Mouse (Mus musculus) layer of hippocampus, postnatal 10 days (tissue): ENCODE measurements around the gene Arhgap27. TPM values are rescaled to one million over a fixed set of nuclear protein-coding genes. Genes with fewer than 3 reads are reported as not detected.
A peak's percentile ranks its signal among the peaks of the same experiment; 100 is the strongest.
"Not testable (repeated sequence)": the region's sequence is repeated elsewhere in the genome, so short reads cannot be mapped to it uniquely, and the experiment has no call there.

Experiments used
- DNase-seq, 2 experiments: peaks; one replicate each; pipeline ENCODE4 v3.0.0; 2021; ENCODE audit warnings: low spot score in 2 of 2
- total RNA-seq, 2 experiments: library from RNA; stranded (reverse); gene quantifications; 2 replicates each; pipeline ENCODE4 v1.2.3; 2021

Arhgap27 gene
- total RNA-seq, 2 experiments from 2014 or later = 8.7 to 9.3 TPM

GRCm38 (mm10) chr11:103307910-103308309, 55.6 kb downstream of the Arhgap27 start:
- DNase-seq = no peak

GRCm38 (mm10) chr11:103304525-103304924, 59.0 kb downstream of the Arhgap27 start:
- DNase-seq = no peak

- DNase-seq = no peak
Observed at GRCm38 (mm10) chr11:103294772-103295171, 68.7 kb downstream of the Arhgap27 start.

GRCm38 (mm10) chr11:103294066-103294465, 69.4 kb downstream of the Arhgap27 start:
- DNase-seq = no peak

- no peak for DNase-seq
Observed at GRCm38 (mm10) chr11:103292890-103293287, 70.6 kb downstream of the Arhgap27 start.

- peak in 1 of 2 experiments; percentile 25 for DNase-seq
Observed at GRCm38 (mm10) chr11:103292152-103292889, 71.2 kb downstream of the Arhgap27 start.

GRCm38 (mm10) chr11:103290841-103291240, 72.7 kb downstream of the Arhgap27 start:
- not testable (repeated sequence) for DNase-seq

- DNase-seq = peak; percentile 25 to 26
Observed at GRCm38 (mm10) chr11:103288291-103288963, 75.1 kb downstream of the Arhgap27 start.

GRCm38 (mm10) chr11:103286910-103287309, 76.6 kb downstream of the Arhgap27 start:
- DNase-seq = no peak

GRCm38 (mm10) chr11:103285951-103286350, 77.5 kb downstream of the Arhgap27 start:
- DNase-seq = peak in 1 of 2 experiments; percentile 20

- DNase-seq = no peak
Observed at GRCm38 (mm10) chr11:103285276-103285675, 78.2 kb downstream of the Arhgap27 start.

GRCm38 (mm10) chr11:103281784-103282183, 81.7 kb downstream of the Arhgap27 start:
- DNase-seq = no peak

Other genes starting within 250 kb of the Arhgap27 start
- 10 to 100 TPM; 38.0 to 38.7 TPM for gene Hexim1, start 247.5 kb downstream of the Arhgap27 start, total RNA-seq
- gene Hexim2, start 231.3 kb downstream of the Arhgap27 start, total RNA-seq = 10 to 100 TPM; 14.4 to 16.9 TPM
- 10 to 100 TPM; 83.4 to 87.0 TPM for gene Fmnl1, start 192.6 kb downstream of the Arhgap27 start, total RNA-seq
- gene 1700023F06Rik, start 155.1 kb downstream of the Arhgap27 start, total RNA-seq = 1 to 10 TPM; 1.8 TPM
- gene Spata32, start 145.3 kb downstream of the Arhgap27 start, total RNA-seq = 1 to 10 TPM; 1.3 to 1.4 TPM
- 1 to 10 TPM; 3.7 to 3.8 TPM for gene Map3k14, start 96.2 kb downstream of the Arhgap27 start, total RNA-seq
- 10 to 100 TPM; 15.0 TPM for gene Plekhm1, start 49.0 kb upstream of the Arhgap27 start, total RNA-seq
- gene Lrrc37a, start 140.9 kb upstream of the Arhgap27 start, total RNA-seq = not detected